Mouse (Mus musculus): ENCODE measurements around the gene Acsl4.

GRCm38 (mm10) chrX:142276573-142276972 lies 113.8 kb downstream of the Acsl4 start:
- TF ChIP-seq GATA1 (IDR thresholded peaks at IDR 0.05; ENCODE audit: borderline replicate concordance, low read length) (no peak), CTCF (IDR thresholded peaks at IDR 0.05; ENCODE audit: low read depth, low read length) (no peak)

Measured in G1E (cell line).